Mouse (Mus musculus) stomach, postnatal 0 days (tissue): ENCODE measurements around the gene Thap2. TPM values are rescaled to one million over a fixed set of nuclear protein-coding genes. Genes with fewer than 3 reads are reported as not detected.

ENCODE experiments used
- ATAC-seq: fragments of 200-750 bp; cut with Nextera tagmentation; 2 replicates; pipeline ENCODE4 v1.8.0; 2017; ENCODE audit not compliant: low FRiP score, low TSS enrichment
- DNase-seq: peaks from one replicate; pipeline ENCODE4 v3.0.0-alpha.2; 2016; ENCODE audit warnings: low spot score
- H3K27ac ChIP-seq: fragments of 300-500 bp; sonication (generic); replicated peaks from 2 replicates; pipeline ENCODE4 v1.5.1; 2014; ENCODE audit warnings: mild to moderate bottlenecking, control low read depth
- H3K27me3 ChIP-seq: fragments of 300-500 bp; sonication (generic); 2 replicates; pipeline ENCODE4 v1.6.1; 2014; ENCODE audit warnings: low read length; ENCODE audit not compliant: control insufficient read depth, insufficient read depth
- H3K36me3 ChIP-seq: fragments of 300-500 bp; sonication (generic); 2 replicates; pipeline ENCODE4 v1.6.1; 2014; ENCODE audit warnings: low read length, mixed read lengths; ENCODE audit not compliant: control insufficient read depth, insufficient read depth
- H3K4me1 ChIP-seq: fragments of 300-500 bp; sonication (generic); replicated peaks from 2 replicates; pipeline ENCODE4 v1.6.1; 2014; ENCODE audit warnings: antibody characterized with exemption; ENCODE audit not compliant: control insufficient read depth, insufficient read depth
- H3K4me2 ChIP-seq: fragments of 300-500 bp; sonication (generic); replicated peaks from 2 replicates; pipeline ENCODE4 v1.6.1; 2014; ENCODE audit warnings: low read depth, mild to moderate bottlenecking, control low read depth, moderate library complexity
- H3K4me3 ChIP-seq: fragments of 300-500 bp; sonication (generic); 2 replicates; pipeline ENCODE4 v1.5.1; 2014; ENCODE audit warnings: low read depth, low read length, control low read depth
- H3K9ac ChIP-seq: fragments of 300-500 bp; sonication (generic); 2 replicates; pipeline ENCODE4 v1.6.1; 2014; ENCODE audit warnings: mild to moderate bottlenecking, low read length, control low read depth, mixed read lengths
- H3K9me3 ChIP-seq: fragments of 300-500 bp; sonication (generic); 2 replicates; pipeline ENCODE4 v1.6.1; 2016; ENCODE audit warnings: low read length; ENCODE audit not compliant: control insufficient read depth
- CTCF ChIP-seq: IDR thresholded peaks from 2 replicates; pipeline ENCODE4 v1.5.1; 2016; ENCODE audit warnings: antibody characterized with exemption, low read depth, mild to moderate bottlenecking, moderate library complexity
- EP300 ChIP-seq: optimal IDR thresholded peaks from 2 replicates; pipeline ENCODE3; 2016; ENCODE audit warnings: antibody characterized with exemption
- WGBS: fragments of 180-500 bp; shearing (Covaris S2); extraction: QIAGEN DNeasy Blood & Tissue Kit; methylation state at CpG from one replicate; pipeline ENCODE4 v1.1.7; 2014; 5-methylcytosine and 5-hydroxymethylcytosine counted together
- polyA plus RNA-seq: library from polyadenylated mRNA; unstranded; fragments of >200 nt; fragmentation: Nextera tagmentation; extraction: Ambion mirVana; gene quantifications from 2 replicates; pipeline ENCODE4 v1.2.1, GENCODE M21; 2015

Gene Thap2
- polyA plus RNA-seq, 1 experiment from 2014 or later = 13.7 TPM

DNA sequence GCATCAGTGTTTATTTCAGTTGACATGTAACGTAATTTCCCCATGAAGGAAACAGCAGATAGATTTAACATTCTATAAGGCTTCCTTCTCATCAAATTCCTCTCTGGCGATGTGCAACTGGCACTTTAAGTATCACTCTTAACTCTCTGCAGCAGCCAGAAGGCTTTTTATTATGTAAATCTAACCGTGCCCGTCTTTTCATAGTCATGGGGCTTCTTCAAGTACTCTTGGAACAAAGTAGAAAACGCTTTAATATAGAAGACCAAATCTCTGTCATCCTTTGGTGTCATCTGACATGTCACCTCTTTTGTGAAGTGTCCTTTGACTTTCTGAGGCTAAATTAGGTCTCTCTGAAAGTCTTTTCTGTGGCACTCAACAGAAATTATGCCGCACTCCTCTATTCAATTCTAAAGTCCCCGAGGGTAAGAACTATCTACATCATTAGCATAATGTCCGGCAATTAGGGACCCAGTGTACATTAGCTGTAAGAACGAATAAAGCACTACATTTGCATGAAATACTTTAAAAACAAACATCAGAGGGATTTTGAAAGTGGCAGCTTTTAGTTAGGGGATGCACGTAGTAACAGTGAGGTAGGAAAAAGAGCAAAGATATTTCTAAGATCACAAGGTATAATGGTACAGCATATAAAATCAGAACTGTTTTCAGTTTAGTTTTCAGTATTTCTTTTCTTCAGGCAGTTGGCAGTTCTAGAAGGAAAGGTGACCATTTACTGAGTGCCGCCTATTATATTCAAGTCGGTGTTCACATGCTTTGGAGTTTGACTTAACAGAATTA is 1.2 kb downstream of the Thap2 start:
- Histone ChIP-seq H3K9ac (0 out of 2 replicates have a peak overlapping the region, but pooled peaks have one; percentile 23), H3K36me3 (no peaks in the 10 kb centered on the region), H3K27ac (peak overlapping the region; percentile 9; the same call in 1 of the 2 replicates), H3K4me3 (peak overlapping the region; percentile 100), H3K9me3 (no peaks in the 10 kb centered on the region), H3K4me1 (peaks cover 3% of the 10 kb centered on the region; the same call in 1 of the 2 replicates), H3K27me3 (no peaks in the 10 kb centered on the region), H3K4me2 (peak overlapping the region; percentile 69)
- no peak for ATAC-seq
- WGBS = 34% methylated on average over 12 of the region's 12 CpGs
- no peak for TF ChIP-seq EP300
- no peak for TF ChIP-seq CTCF
- DNase-seq = no peak

- H3K9me3 ChIP-seq = no peaks in the 10 kb centered on the region
- no peak overlapping the region for H3K27ac ChIP-seq
- ATAC-seq (no peak), DNase-seq (no peak)
- TF ChIP-seq CTCF (no peak), EP300 (no peak)
- 77% methylated on average over 2 of the region's 2 CpGs for WGBS
- no peaks in the 10 kb centered on the region for H3K27me3 ChIP-seq
- no peak overlapping the region for H3K4me3 ChIP-seq
- H3K4me2 ChIP-seq = no peak overlapping the region
- peaks cover 3% of the 10 kb centered on the region; the same call in 1 of the 2 replicates for H3K4me1 ChIP-seq
- no peaks in the 10 kb centered on the region for H3K36me3 ChIP-seq
- no peak overlapping the region for H3K9ac ChIP-seq
These were observed 2.6 kb downstream of the Thap2 start for GRCm38 (mm10) chr10:115381506-115382084.

GRCm38 (mm10) chr10:115363151-115363550 is 21.1 kb downstream of the Thap2 start:
- no peaks in the 10 kb centered on the region for H3K27me3 ChIP-seq
- no peaks in the 10 kb centered on the region for H3K9me3 ChIP-seq
- no peak overlapping the region; the same call in 1 of the 2 replicates for H3K9ac ChIP-seq
- peak overlapping the region; percentile 93 for H3K27ac ChIP-seq
- WGBS = 70% methylated on average over 4 of the region's 4 CpGs
- no peak for TF ChIP-seq CTCF
- no peak for TF ChIP-seq EP300
- DNase-seq = no peak
- peaks cover 5% of the 10 kb centered on the region; the same call in 1 of the 2 replicates for H3K4me1 ChIP-seq
- no peak for ATAC-seq
- peak overlapping the region; percentile 62; the same call in 1 of the 2 replicates for H3K4me3 ChIP-seq
- H3K36me3 ChIP-seq = no peaks in the 10 kb centered on the region
- H3K4me2 ChIP-seq = peak overlapping the region; percentile 54

GRCm38 (mm10) chr10:115362623-115362964 is 21.6 kb downstream of the Thap2 start:
- TF ChIP-seq EP300 (no peak), CTCF (no peak)
- WGBS = 5% methylated on average over 9 of the region's 9 CpGs

GRCm38 (mm10) chr10:115361840-115362622 is 22.2 kb downstream of the Thap2 start, which contains the start of gene Tmem19:
Gene Tmem19 (minus strand): TSS chr10:115362501.
- H3K36me3 ChIP-seq = no peaks in the 10 kb centered on the region
- H3K9me3 ChIP-seq = no peaks in the 10 kb centered on the region
- WGBS = under 1% methylated on average over 45 of the region's 58 CpGs
- no peaks in the 10 kb centered on the region for H3K27me3 ChIP-seq
- peak; percentile 99 for ATAC-seq
- peak; percentile 98 for DNase-seq
- TF ChIP-seq EP300 (no peak), CTCF (no peak)
- peak within 1 kb of the TSS; percentile 54 for H3K4me2 ChIP-seq
- H3K4me1 ChIP-seq = peaks cover 5% of the 10 kb centered on the region; the same call in 1 of the 2 replicates
- H3K27ac ChIP-seq = peak within 1 kb of the TSS; percentile 93
- H3K9ac ChIP-seq = peak within 1 kb of the TSS; percentile 67
- peak within 1 kb of the TSS; percentile 62 for H3K4me3 ChIP-seq

More at GRCm38 (mm10) chr10:115362623-115362964, 21.6 kb downstream of the Thap2 start:
- DNase-seq (no peak), ATAC-seq (peak; percentile 31)
- peaks cover 5% of the 10 kb centered on the region; the same call in 1 of the 2 replicates for H3K4me1 ChIP-seq
- H3K27ac ChIP-seq = peak overlapping the region; percentile 93
- no peaks in the 10 kb centered on the region for H3K27me3 ChIP-seq
- peak overlapping the region; percentile 62 for H3K4me3 ChIP-seq
- H3K4me2 ChIP-seq = peak overlapping the region; percentile 54
- no peaks in the 10 kb centered on the region for H3K36me3 ChIP-seq
- no peaks in the 10 kb centered on the region for H3K9me3 ChIP-seq
- peak overlapping the region; percentile 67 for H3K9ac ChIP-seq
